Mouse (Mus musculus): ENCODE data around the gene Myo5a. TPM values are rescaled to one million over a fixed set of nuclear protein-coding genes. Genes with fewer than 3 reads are reported as not detected.

Gene Myo5a
- polyA plus RNA-seq (2012; rRNA removed): 3.1 and 5.8 TPM in 2 replicates

DNA sequence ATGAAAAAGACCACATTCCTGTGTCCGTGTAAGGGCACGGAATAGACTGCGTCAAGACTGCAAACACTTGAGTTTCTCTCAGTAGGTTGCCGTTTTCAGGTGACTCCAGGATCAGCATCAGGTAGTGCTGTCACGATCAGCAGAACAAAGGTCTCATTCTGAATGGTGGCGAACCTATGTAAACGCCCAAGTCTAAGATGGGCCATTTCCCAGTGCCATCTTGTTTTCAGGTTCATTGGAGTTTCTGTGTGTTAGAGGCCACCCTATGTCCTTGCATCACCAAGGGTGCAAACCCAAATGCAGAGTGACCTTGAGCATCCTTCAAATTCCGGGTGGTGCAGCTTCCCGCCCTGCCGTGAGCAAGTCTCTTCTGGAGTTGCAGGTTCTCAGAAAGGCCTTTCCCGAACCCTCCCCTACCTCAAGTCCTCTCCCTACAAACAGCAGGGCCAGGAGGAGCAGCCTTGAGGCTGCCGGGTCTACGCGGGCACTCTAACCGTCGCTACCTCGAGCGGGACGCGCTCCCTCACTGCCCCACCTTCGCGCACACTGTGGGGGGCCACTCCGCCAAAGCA lies at the start of gene Myo5a:
TSS of gene Myo5a (plus strand) at position 559 of the 572 bp plus-strand sequence.
- 22% methylated on average over 23 of the region's 23 CpGs for WGBS
- no peak for DNase-seq
- no peak for TF ChIP-seq CTCF (IDR thresholded peaks at IDR 0.05; ENCODE audit: insufficient read depth, low read length)
- TF ChIP-seq POLR2A (IDR thresholded peaks at IDR 0.05; ENCODE audit: borderline replicate concordance, extremely low read depth, low read depth, low read length): no peak

DNA sequence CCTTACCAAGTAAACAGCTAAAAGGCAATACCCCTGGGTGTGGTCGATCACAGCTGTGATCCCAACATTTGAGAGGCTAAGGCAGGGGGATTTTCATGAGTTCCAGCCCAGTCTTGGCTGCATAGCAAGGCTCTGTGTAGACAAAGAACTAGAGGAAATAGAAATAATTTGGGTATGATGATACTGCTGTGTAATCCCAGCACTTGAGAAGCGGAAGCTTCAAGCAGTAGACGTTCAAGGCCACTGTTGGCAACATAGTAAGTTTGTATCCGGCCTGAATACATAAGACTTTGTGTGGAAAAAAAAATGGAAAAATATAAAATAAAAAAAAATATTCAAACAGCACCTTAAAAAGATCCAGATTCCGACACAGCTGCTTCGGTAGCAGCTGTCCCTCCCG lies 48.3 kb upstream of the Myo5a start:
- TF ChIP-seq POLR2A (IDR thresholded peaks at IDR 0.05; ENCODE audit: borderline replicate concordance, extremely low read depth, low read depth, low read length): no peak
- no peak for TF ChIP-seq CTCF (IDR thresholded peaks at IDR 0.05; ENCODE audit: insufficient read depth, low read length)
- no peaks in the 10 kb centered on the region for H3K4me1 ChIP-seq (ENCODE audit: control insufficient read depth, insufficient read depth, low read length)
- no peak for DNase-seq
- H3K4me3 ChIP-seq (replicated peaks; ENCODE audit: extremely low read depth, low read depth, low read length): no peak overlapping the region
- WGBS: 82% methylated on average over 7 of the region's 7 CpGs

More for the DNA sequence above, at the start of gene Myo5a:
- peaks cover 7% of the 10 kb centered on the region for H3K4me1 ChIP-seq (ENCODE audit: control insufficient read depth, insufficient read depth, low read length)
- peak within 1 kb of the TSS; percentile 69 for H3K4me3 ChIP-seq (replicated peaks; ENCODE audit: extremely low read depth, low read depth, low read length)

DNA sequence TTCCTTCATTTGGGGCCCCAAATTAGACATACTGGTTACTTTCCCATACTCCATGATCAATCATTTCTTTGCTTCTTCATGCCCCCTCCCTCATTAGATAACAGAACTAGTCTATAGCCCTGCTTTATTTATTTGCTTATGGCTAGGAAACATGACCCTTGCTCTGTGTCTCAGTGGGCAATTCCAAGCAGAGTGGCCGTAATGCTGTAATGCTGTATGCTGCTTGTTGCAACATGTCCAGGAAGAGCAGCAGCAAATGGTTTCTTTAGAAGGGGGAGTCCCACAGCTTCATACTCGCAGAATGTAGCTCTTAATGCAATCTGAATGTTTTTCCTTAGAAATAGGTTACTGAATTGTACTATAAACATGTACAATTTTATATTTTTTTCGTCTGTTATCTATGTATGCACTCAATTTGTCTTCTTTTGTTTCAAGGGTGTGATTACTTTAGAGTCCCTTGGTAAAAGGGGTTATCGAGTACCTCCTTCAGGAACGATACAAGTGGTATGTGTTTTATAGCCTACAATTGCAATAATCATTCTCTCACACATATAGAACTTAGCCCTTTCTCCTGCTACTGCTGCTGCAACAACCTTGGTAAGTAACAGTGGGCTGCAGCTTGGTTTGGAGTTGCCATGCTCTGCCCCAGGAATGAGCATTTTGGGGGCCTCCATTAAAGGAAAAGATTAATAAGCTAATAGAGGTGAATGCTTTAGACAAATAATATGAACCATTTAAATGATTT lies 47.5 kb upstream of the Myo5a start:
- H3K4me1 ChIP-seq (ENCODE audit: control insufficient read depth, insufficient read depth, low read length): no peaks in the 10 kb centered on the region
- TF ChIP-seq CTCF (IDR thresholded peaks at IDR 0.05; ENCODE audit: insufficient read depth, low read length): no peak
- TF ChIP-seq POLR2A (IDR thresholded peaks at IDR 0.05; ENCODE audit: borderline replicate concordance, extremely low read depth, low read depth, low read length): no peak
- no peak for DNase-seq
- no peak overlapping the region for H3K4me3 ChIP-seq (replicated peaks; ENCODE audit: extremely low read depth, low read depth, low read length)
- 62% methylated on average over 5 of the region's 5 CpGs for WGBS

DNA sequence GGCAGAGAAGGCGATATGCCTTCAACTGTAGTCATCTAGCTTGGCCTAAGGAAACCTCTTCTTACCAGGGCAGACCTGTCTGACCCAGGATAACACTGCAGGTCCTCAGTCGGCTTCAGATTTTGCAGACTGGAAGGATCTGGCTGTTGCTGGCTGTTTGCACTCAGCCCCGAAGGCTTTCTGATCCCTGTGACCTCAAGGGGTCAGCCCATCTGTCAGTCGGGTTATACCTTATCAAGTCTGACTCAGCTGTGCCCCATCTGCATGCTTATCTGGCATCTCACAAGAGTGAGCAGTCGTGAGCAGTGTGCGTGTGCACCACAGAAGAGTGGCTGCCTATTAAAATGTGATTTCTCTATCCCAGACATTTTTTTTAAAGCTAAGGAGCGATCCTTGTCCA lies 46.7 kb upstream of the Myo5a start:
- Histone ChIP-seq H3K4me3 (replicated peaks; ENCODE audit: extremely low read depth, low read depth, low read length) (no peak overlapping the region), H3K4me1 (ENCODE audit: control insufficient read depth, insufficient read depth, low read length) (no peaks in the 10 kb centered on the region)
- no peak for DNase-seq
- WGBS: 52% methylated on average over 7 of the region's 7 CpGs
- TF ChIP-seq POLR2A (IDR thresholded peaks at IDR 0.05; ENCODE audit: borderline replicate concordance, extremely low read depth, low read depth, low read length): no peak
- no peak for TF ChIP-seq CTCF (IDR thresholded peaks at IDR 0.05; ENCODE audit: insufficient read depth, low read length)

DNA sequence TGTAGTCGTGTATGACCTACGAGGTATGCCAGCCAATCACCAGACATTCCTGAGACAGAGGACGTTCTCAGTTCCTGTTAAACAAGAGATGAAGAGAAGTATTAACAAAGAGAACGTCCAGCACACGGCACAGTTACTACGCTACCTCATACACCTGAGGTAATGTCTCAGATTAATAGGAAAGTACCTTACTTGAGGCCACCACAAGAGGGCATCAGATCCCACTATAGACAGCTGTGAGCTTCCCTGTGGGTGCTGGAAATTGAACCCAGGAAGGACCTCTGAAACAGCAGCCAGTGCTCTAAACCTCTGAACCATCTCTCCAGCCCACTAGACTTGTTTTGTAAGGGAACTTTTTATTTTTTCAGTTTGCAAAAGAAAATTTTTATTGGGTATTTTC lies 45.1 kb upstream of the Myo5a start:
- no peak for DNase-seq
- WGBS: 77% methylated on average over 6 of the region's 6 CpGs
- Histone ChIP-seq H3K4me1 (ENCODE audit: control insufficient read depth, insufficient read depth, low read length) (no peaks in the 10 kb centered on the region), H3K4me3 (replicated peaks; ENCODE audit: extremely low read depth, low read depth, low read length) (no peak overlapping the region)
- TF ChIP-seq CTCF (IDR thresholded peaks at IDR 0.05; ENCODE audit: insufficient read depth, low read length): peak; percentile 21; the same call in 1 of the 2 replicates
- TF ChIP-seq POLR2A (IDR thresholded peaks at IDR 0.05; ENCODE audit: borderline replicate concordance, extremely low read depth, low read depth, low read length): no peak

DNA sequence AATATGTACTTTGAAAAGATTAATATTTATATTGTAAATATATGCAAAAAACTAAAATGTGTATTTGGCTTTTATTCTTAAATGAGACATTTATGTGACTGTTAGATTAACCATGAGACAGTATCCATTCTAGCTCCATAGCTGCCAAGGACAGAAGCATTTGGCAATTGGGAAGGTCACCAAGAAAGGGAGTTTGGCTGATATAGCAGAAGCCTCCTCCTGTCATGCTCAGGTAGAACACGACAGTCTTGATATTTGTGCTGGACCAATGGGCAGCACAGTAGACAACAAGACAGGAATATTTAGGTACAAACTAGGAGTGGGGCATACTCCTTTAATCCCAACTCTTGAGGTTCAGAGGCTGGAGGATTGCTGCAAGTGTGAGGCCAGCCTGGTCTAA lies 38.4 kb upstream of the Myo5a start:
- 85% methylated on average over 1 of the region's 1 CpGs for WGBS

DNA sequence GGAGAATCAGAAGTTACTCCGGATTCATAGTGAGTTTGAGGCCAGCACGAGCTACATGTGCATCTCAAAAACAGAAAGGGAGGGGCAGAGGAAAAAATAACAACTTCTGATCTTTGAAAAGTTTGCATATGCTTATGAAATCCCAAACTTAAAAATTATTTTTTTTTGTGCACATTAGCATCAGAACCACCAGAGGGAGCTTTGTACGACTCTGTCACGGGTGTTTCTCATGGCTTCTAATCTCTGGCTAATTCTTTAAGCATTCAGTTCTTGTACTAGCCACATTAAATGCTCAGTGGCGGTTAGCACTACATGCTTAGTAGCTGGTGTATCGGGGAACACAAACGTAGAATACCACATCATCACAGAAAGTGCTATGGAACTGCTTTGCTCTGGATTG lies 37.7 kb upstream of the Myo5a start:
- WGBS: 46% methylated on average over 7 of the region's 7 CpGs
- no peak for DNase-seq
- no peaks in the 10 kb centered on the region; the same call in 1 of the 2 replicates for H3K4me1 ChIP-seq (ENCODE audit: control insufficient read depth, insufficient read depth, low read length)
- TF ChIP-seq POLR2A (IDR thresholded peaks at IDR 0.05; ENCODE audit: borderline replicate concordance, extremely low read depth, low read depth, low read length): no peak
- TF ChIP-seq CTCF (IDR thresholded peaks at IDR 0.05; ENCODE audit: insufficient read depth, low read length): 0 out of 2 replicates have a peak, but pooled peaks have one; percentile 16
- no peak overlapping the region for H3K4me3 ChIP-seq (replicated peaks; ENCODE audit: extremely low read depth, low read depth, low read length)

More for the DNA sequence above, 38.4 kb upstream of the Myo5a start:
- DNase-seq: no peak
- H3K4me3 ChIP-seq (replicated peaks; ENCODE audit: extremely low read depth, low read depth, low read length): no peak overlapping the region
- TF ChIP-seq POLR2A (IDR thresholded peaks at IDR 0.05; ENCODE audit: borderline replicate concordance, extremely low read depth, low read depth, low read length): no peak
- TF ChIP-seq CTCF (IDR thresholded peaks at IDR 0.05; ENCODE audit: insufficient read depth, low read length): no peak
- H3K4me1 ChIP-seq (ENCODE audit: control insufficient read depth, insufficient read depth, low read length): no peaks in the 10 kb centered on the region

DNA sequence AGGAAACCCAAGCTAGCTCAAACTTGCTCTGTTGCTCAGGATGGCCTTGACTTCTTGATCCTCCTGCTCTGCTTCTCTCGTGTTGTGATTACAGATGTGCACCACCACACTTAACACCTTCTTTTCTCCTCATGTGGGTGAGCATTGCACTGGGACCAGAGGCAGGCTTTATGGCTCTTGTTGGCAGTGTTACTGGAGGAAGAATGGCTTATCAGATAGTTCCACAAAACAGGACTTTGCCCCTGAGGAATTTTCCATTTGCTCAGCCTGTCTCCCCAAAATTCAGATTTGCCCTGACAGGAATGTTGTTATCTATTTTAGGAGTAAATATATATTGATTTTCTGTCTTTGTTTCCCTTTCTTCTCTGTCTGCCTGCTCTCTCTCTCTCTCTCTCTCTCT lies 36.1 kb upstream of the Myo5a start:
- TF ChIP-seq CTCF (IDR thresholded peaks at IDR 0.05; ENCODE audit: insufficient read depth, low read length) (no peak), POLR2A (IDR thresholded peaks at IDR 0.05; ENCODE audit: borderline replicate concordance, extremely low read depth, low read depth, low read length) (no peak)
- Histone ChIP-seq H3K4me1 (ENCODE audit: control insufficient read depth, insufficient read depth, low read length) (peaks cover 3% of the 10 kb centered on the region), H3K4me3 (replicated peaks; ENCODE audit: extremely low read depth, low read depth, low read length) (no peak overlapping the region)
- WGBS: 17% methylated on average over 1 of the region's 1 CpGs
- DNase-seq: no peak

DNA sequence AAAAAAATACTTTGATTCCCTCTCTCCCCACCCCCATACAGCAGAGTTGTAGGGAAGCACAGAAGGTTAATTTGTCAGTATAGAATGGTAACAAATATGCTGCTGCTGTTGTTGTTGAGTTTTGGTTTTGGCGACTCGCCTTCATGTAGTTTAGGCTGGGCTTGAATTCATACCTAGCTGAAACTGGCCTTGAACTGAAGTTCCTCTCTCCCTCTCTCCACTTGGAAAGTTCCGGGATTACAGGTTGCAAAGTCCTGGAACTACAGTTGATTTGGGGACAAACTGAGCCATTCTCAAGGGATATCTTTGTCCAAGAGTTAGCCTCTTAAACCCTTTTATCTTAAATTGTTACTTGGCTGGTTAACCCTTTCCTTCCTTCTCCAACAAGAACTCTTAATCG lies 34.9 kb upstream of the Myo5a start:
- WGBS: 63% methylated on average over 4 of the region's 4 CpGs
- no peak overlapping the region for H3K4me3 ChIP-seq (replicated peaks; ENCODE audit: extremely low read depth, low read depth, low read length)
- no peak for DNase-seq
- H3K4me1 ChIP-seq (ENCODE audit: control insufficient read depth, insufficient read depth, low read length): peaks cover 3% of the 10 kb centered on the region
- TF ChIP-seq POLR2A (IDR thresholded peaks at IDR 0.05; ENCODE audit: borderline replicate concordance, extremely low read depth, low read depth, low read length) (no peak), CTCF (IDR thresholded peaks at IDR 0.05; ENCODE audit: insufficient read depth, low read length) (no peak)
